Mouse (Mus musculus) kidney, adult 18-20 months (tissue): ENCODE results near the gene Tldc2.

Experiments used
- DNase-seq: peaks from one replicate; pipeline ENCODE4 v3.0.0; 2021

Gene Tldc2

GRCm38 (mm10) chr2:157129601-157130164 lies 42.8 kb downstream of the Tldc2 start:
- no peak for DNase-seq

- peak; percentile 7 for DNase-seq
Measured at GRCm38 (mm10) chr2:157130813-157131514, 44.1 kb downstream of the Tldc2 start.

DNA sequence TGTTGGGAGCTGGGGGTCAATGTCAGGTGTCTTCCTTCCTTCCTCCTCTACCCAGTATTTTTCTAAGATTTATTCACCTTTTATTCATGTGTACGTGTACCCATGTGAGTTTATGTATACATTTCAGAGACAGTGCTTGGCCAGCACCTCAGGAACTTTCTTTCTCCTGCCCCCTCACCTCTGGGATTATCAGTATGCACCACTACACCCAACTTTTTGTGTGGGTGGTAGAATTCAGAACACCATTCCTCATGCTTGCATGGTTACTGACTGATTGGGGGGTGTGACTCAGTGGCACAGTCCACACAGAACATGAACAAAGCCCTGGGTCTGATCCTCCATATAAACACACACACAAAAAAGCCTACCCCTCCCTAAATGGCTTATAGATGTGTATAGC lies 45.2 kb downstream of the Tldc2 start:
- no peak for DNase-seq

GRCm38 (mm10) chr2:157132686-157133540 lies 46.1 kb downstream of the Tldc2 start:
- no peak for DNase-seq

DNA sequence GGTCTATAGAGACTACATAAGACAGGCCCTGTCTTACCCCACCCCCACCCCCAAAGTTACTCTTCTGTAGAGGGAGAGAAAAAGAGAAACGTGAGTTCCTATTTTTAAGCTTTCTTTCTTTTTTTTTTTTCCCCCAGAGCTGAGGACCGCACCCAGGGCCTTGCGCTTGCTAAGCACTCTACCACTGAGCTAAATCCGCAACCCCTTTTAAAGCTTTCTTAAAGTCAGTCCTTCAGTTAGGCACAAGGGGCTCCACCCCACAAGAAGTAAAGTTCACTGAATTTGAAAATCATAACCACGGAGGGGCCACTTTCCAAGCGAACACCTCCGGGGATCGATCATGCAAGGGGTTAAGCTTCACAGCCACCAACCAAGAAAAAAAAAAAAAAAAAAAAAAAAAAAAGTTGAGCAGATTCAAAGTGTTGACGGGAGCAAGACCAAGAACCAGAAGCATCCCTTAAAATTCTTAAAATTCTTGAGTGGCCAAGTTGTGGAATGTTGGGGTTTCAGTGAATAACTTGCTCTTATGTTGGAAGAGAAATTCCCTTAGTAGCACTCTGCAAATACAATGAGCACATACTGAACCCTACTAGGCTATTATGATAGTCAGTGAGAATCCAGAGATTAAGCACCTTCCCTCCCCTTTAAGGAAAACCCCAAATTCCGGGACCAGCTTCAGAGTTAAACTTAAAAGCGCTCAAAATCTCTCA lies 47.1 kb downstream of the Tldc2 start:
- no peak for DNase-seq

DNA sequence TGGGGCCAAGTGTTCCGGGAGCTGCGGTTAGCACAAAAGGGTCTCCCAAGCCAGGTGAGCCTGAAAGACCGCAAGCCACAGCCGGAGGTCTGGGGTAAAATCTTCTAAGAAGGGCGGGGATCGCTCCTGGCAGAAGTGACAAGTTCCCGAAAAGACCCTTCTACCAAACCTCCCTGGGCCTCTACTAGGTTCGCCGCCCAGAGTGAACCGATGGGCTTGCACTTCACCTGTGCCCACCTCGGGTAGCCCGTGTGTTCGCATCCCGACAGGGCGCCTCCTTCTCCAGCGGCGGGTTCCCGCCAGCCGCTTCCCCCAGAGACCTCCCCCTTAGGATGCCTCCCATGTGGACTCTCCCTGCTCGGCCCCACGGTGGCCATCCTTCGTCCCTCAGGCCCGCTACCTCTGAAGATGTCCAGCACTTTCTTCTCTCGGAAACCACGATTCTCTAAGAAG lies 47.6 kb downstream of the Tldc2 start:
- DNase-seq = no peak

- DNase-seq = peak; percentile 94
Measured at GRCm38 (mm10) chr2:157135014-157135413, 48.2 kb downstream of the Tldc2 start, which contains the start of gene Samhd1. Samhd1 (minus strand) TSS chr2:157135265.

GRCm38 (mm10) chr2:157135529-157136120 lies 48.8 kb downstream of the Tldc2 start:
- no peak for DNase-seq

- DNase-seq = no peak
Measured at GRCm38 (mm10) chr2:157136176-157136575, 49.3 kb downstream of the Tldc2 start.

DNA sequence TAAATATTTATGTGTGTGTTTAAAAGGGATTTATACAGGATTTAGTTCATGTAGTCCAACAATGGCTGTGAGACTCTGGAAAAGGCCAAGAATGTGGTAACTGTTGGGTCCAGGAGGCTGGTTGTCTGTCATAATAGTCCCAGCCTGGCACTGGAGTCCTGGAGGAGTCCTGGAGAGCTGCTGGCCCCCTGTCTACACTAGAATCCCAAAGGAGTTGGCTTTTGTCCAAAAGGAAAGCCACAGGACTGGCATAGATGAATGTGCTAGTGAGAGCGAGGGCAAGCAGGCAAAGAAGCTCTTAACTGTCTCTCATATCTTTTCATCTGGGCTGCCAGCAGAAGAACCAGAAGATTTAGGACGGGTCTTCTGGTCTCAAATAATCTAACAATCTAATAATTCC lies 49.8 kb downstream of the Tldc2 start:
- DNase-seq = no peak

DNA sequence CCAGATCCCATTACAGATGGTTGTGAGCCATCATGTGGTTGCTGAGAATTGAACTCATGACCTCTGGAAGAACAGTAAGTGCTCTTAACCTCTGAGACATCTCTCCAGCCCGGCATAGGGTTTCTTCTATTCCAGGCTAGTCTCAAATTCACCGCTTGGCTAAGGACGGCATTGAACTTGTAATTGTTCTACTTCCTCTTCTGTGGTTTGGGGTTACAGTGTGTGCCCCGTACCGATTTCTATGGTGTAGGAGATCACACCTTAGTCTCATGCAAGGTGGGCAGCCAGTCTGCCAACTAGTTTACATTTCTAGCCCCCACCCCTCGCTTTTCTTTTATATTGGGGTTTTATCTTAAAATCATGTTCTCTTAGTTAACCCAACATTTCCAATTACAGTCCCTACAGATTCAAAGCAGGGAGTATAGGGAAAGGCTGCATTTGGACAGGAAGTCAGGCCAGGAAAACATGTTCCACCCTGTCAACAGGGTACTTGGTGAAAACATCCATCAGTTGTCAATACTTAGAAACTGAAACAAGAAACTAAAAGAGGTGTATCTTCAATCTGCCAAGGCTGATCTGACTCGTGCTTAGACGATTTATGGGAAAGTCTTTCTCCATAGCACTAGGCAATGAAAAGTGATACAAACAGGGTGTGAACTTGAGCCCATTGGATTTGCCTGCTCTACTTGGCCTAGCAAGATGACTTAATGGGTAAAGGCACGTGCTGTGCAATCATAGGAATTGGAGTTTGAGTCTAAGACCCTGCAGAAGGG lies 51.3 kb downstream of the Tldc2 start:
- no peak for DNase-seq

DNA sequence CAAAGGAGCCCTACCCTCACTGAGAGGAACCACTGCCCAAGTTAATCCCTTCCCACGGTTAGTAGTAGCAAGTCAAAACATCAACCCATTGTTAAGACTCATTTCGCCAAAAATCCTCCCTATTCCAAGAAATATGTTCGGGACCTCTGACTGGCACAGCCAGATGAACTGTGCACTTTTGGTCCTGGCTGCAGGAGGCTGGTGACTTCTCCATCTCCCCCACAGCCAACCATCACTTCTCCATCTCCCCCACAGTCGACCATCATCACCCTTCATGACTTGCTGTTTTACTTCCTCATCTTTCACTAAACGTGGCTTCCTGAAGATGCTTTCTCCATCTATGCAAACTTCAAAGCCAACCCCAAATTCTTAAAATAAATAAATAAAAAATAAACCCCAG lies 52.0 kb downstream of the Tldc2 start:
- no peak for DNase-seq

DNA sequence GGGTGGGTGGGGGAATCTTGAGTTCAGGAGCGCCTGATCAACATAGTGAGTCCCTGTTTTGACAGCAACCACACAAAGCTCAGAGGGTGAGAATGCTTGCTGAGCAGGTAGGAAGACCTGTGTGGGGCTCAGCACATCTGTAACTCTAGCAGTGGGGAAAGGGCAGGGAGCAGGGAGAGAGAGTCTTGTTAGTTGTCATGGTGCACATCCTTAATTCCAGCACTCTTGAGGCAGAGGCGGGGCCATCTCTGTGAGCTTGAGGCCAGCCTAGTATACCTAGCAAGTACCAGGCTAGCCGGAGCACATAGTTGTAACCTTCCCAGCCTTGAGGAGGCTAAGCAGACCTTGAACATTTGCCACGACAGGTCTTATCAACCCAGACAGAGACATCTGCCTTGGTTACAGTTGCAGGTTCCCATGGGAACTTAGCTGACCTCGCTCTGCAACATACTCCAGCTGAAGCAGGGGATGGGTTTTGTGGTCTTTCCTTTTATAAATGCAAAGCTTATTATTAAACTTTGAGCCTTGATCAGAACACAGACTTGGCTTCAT lies 52.5 kb downstream of the Tldc2 start:
- no peak for DNase-seq

DNA sequence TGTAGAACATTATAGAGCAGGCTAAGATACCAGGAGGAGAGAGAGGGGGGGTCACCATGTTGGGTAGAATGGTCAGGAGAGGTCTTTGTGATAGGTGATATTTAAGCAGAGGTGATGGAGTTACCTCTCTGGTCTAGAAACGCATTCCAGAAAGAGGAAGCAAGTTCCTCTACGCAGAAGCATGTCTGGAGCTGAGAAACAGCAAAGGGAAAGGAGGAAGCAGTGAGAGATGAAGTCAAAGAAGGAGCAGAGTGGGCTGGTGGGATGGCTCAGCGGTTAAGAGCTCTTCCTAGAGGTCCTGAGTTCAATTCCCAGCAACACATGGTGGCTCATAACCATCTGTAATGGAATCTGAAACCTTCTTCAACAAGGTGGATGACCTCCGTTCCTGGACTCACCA lies 55.1 kb downstream of the Tldc2 start:
- no peak for DNase-seq

DNA sequence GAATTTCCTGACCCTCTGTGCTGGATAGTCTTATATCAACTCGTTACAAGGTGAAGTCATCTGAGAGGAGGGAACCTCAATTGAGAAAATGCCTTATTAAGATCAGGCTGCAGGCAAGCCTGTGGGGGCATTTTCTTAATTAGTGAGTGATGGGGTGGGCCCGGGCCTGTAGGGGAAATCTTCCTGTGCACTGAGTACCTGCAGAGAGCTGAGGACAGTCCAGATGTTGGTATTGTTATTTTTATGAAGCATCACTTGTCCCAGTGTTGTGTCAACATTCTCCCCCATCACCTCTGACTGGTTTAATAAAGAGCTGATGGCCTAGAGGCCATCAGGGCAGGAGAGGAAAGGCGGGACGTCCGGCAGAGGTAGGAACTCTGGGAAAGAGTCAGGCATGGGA lies 57.3 kb downstream of the Tldc2 start:
- no peak for DNase-seq

DNA sequence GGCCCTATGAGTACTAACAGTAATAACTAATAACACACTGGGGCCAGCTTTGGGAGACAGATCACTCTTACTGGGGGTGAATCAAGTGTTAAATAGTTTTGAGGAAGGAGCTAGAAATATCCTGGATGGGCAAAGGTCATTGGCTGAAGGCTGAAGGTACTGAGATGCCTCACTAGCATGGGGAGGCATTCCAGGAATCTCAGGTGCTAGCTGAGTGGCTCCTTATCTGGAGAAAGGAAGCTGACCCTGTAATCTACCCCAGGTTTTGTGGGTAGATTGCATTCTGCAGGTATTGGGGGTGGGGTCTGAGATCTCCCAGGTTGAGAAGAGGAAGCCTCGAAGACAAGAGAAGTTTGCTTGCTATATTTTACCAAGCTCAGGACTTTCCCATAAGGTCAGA lies 58.3 kb downstream of the Tldc2 start:
- DNase-seq = no peak
